Mouse (Mus musculus) lung, adult 2 months (tissue): ENCODE data around the gene Rftn1.

Experiments
- CTCF ChIP-seq: fragments of 200-500 bp; IDR thresholded peaks from 2 replicates; pipeline ENCODE4 v1.5.1; 2011; ENCODE audit warnings: mild to moderate bottlenecking, low read length, control low read depth; ENCODE audit not compliant: insufficient read depth
- POLR2A ChIP-seq: fragments of 200-500 bp; IDR thresholded peaks from 2 replicates; pipeline ENCODE4 v1.6.1; 2011; ENCODE audit warnings: low read depth, mild to moderate bottlenecking, control low read depth, low read length, borderline replicate concordance; ENCODE audit errors: extremely low read depth

DNA sequence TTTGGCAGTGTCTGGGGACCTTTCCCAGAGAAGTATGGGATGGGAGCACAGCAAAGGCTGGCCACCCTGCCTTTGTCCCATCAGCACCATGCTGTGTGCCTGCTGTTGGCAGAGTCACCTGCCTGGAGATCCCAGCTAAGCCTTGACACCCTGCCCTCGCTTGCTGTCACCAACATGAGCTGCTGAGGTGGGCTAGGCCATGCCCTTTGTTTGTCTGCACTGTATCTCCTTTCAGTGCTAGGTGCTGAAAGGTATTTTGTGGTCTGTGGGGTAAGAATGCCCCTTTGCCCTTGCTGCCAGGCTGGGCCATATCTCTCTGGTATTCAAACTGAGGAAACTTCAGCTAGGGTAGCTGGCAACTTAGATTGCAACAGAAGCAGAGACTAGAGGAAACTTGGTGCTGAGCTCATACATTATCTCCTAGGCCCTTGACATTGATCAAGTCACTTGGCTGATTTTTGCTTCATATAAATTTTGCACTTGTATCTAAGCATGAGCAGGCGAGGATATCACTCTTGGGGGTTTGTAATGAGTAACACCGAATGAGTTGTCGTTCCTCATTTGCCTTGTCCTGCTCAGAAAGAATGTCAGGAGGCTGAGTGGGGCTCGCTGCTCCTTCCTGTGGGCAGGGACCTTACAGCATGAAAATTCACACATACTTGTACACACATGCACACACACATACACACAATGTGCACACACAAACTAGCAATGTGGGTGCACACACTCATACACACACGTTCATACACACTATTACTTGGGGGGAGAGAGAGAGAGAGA lies 207.7 kb downstream of the Rftn1 start:
- TF ChIP-seq POLR2A (no peak), CTCF (no peak)
